Mouse (Mus musculus) ovary, adult 10 weeks (tissue): ENCODE data around the gene Olfr857. TPM values are rescaled to one million over a fixed set of nuclear protein-coding genes. Genes with fewer than 3 reads are reported as not detected.

Experiments
- polyA plus RNA-seq: library from polyadenylated mRNA; stranded (reverse); fragments of 350-450 nt; fragmentation: Illumina TruSeq; extraction: RNeasy Lipid Tissue Mini Kit (QIAGEN cat#74804); gene quantifications from one replicate; pipeline ENCODE4 v1.2.3, GENCODE M21; 2014

Gene Olfr857
- not detected for polyA plus RNA-seq

DNA sequence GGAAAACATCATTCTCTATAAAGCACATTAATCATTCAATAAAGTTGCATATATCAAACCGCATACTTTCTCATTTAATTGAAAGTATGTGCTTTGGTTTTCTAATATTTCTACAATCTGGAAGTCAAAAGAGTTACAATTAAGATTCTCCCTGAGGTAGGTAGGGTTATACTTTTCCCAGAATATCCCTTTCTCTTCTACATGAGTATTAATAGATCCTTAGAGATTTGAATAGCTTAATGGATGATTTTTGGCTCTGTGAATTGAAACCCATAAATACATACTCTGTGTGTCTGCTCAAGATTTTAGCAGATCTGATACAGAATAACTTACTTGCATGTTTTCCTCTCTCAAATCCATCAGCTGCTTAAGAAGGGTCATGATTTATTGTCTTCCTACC lies at the start of gene Olfr857:
Olfr857 (plus strand) TSS at position 301 of the 400 bp plus-strand sequence.

Other genes with a start within 250 kb of the Olfr857 start
- gene Olfr850, start 231.2 kb upstream of the Olfr857 start, polyA plus RNA-seq: not detected
- gene Olfr851, start 216.1 kb upstream of the Olfr857 start, polyA plus RNA-seq: not detected
- not detected for gene Olfr853, start 168.4 kb upstream of the Olfr857 start, polyA plus RNA-seq
- not detected for gene Olfr854, start 142.1 kb upstream of the Olfr857 start, polyA plus RNA-seq
- gene Olfr855, start 126.8 kb upstream of the Olfr857 start, polyA plus RNA-seq: not detected
- gene Zfp317, start 87.3 kb upstream of the Olfr857 start, polyA plus RNA-seq: 56.7 TPM
- not detected for gene Olfr58, start 70.8 kb downstream of the Olfr857 start, polyA plus RNA-seq
- not detected for gene Olfr859, start 95.5 kb downstream of the Olfr857 start, polyA plus RNA-seq
- not detected for gene Olfr860, start 140.3 kb downstream of the Olfr857 start, polyA plus RNA-seq
- not detected for gene Olfr862, start 178.6 kb downstream of the Olfr857 start, polyA plus RNA-seq
- gene Olfr77, start 207.4 kb downstream of the Olfr857 start, polyA plus RNA-seq: not detected